Mouse (Mus musculus) CH12F3 (cell line): ENCODE measurements around the gene Traf3ip3.

Source experiments
- in situ Hi-C: fragments of 300-500 bp; cut with MboI; formaldehyde crosslinking; loops from 2 replicates; pipeline ENCODE4 v1.14.3; 2020; ENCODE audit warnings: low sequenced_read_pairs

Gene Traf3ip3

GRCm38 (mm10) chr1:193160317-193161032 is 41.0 kb downstream of the Traf3ip3 start:
- in situ Hi-C loops: no loop called here

- in situ Hi-C loops: no loop called here
These were observed 41.9 kb downstream of the Traf3ip3 start for GRCm38 (mm10) chr1:193159613-193160012.

GRCm38 (mm10) chr1:193159163-193159562 is 42.3 kb downstream of the Traf3ip3 start:
- in situ Hi-C loops: no loop called here

GRCm38 (mm10) chr1:193157111-193157492 is 44.4 kb downstream of the Traf3ip3 start:
- in situ Hi-C loops: no loop called here

DNA sequence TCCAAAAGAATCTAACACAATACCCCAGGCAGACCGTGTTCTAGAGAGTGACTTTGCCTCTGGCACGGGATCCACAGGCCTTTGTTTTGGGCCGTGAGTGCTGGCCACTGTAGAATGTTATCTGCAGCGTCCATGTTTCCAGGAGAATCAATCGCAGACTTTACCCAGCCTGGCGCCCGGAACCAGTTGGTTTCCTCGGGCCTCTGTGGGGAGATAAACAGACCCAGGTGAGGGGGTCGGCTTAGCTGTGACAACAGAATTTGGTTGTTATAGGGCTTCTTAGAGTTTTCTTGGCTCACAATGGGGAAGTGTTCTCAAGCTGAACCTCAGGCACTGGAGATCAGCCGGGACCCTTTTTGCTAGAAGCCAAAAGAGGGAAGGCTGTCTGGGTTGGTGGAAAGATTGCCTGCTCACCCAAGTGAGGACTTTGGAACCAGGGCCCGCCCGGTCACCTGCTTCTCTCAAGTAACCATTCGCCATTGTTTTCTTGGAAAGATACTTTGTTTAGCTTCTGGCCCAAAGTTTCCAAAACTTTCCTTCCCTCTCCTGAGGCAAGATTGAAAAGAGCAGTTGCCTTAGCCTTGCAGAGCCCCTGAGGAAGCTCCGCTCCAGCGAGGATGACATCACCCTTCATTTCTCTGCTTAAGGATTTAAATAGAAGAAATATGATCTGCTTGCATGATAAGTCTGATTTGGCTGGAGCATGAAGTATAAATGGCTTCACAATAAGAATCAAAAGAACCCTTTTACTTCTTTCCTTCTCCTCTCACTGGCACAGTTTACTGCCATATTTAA is 45.0 kb downstream of the Traf3ip3 start:
- in situ Hi-C loops: no loop called here

DNA sequence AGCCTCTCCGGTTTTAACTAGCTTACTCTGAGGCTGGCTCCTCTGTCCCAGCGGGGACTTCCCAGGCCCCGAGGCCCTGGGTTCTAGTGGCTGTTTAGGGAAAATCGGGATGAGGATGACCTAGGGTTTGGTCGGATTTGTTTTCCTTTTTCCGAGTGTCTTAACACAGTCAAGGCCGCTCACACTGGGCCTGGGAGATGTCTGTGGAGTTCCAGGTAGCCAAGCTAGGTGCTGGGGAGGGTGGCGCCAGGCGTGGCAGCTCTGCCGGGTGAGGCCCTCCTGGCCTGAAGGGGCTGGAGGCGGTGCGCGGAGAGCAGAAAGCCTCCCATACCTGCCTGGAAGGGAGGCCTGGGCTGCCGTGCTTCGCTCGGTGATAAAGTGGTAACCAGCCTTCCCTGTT is 47.9 kb downstream of the Traf3ip3 start:
- in situ Hi-C loops: no loop called here

- in situ Hi-C loops: no loop called here
These were observed 48.6 kb downstream of the Traf3ip3 start, which contains the start of gene Irf6 for GRCm38 (mm10) chr1:193152872-193153271. Gene Irf6 (plus strand): TSS chr1:193153111.

DNA sequence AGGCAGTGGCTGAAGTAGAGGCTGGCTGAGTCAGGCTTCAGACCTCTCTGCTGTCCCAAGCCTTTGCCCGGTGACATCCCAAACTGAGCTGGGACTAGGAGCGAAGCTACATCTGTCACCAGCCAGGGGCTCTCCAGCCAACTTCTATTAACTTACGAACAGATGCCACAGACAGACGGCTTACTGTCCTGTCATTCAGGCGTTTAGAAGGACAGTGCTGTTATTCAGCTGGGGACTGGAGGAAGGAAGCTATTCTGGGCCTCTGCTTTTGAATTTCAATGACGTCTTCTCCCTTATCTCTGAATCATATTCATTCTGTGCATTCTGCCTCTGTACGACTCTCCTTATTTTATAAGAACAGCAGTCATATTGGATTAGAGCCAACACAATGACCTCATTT is 50.4 kb downstream of the Traf3ip3 start:
- in situ Hi-C loops: no loop called here

DNA sequence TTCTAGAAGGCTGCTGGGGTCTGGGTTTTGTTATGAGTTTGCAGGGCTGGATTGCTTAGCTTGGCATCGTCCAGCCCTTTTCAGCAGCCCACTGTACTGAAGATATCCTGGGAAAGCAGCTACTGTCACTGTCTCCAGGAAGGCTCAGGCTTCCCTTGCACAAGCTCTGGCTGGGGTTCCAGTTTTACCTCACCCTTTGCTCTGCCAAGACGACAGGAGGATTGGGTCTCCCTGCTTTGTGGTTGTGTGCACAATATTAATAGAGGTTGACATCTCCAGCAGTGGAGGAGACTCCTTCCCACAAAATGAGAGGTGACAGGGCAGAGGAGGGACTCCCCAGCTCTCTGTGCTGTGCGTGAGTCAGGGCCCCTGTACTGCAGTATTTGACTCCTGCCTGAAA is 52.3 kb downstream of the Traf3ip3 start:
- in situ Hi-C loops: no loop called here

GRCm38 (mm10) chr1:193146416-193146815 is 55.1 kb downstream of the Traf3ip3 start:
- in situ Hi-C loops: no loop called here

GRCm38 (mm10) chr1:193145101-193145500 is 56.4 kb downstream of the Traf3ip3 start:
- in situ Hi-C loops: no loop called here

GRCm38 (mm10) chr1:193144516-193144915 is 57.0 kb downstream of the Traf3ip3 start:
- in situ Hi-C loops: no loop called here

DNA sequence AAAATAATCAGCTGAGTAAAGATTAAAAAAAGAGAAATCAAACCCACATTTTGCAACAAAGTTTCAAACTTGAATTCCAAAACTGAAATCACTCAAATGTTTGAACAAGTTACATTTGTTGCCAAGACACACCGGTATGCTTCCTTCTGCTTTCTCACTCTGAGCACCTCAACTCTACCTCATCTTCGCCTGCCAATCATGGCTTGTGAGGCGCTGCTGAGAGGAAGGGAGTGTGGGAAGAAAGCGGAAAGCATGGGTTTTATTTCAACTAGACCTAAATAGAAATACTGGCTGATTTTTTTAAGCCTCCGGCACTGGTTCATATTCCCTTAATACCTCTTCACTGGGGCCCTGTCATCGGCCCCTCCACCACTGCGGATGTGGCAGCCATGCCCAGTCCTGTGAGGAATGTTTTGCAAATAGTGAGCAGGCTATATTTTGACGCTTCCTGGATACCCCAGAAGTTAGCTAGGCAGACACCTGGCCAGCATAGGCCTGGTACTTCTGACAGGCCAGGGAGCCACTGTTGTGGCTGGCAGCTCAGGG is 58.9 kb downstream of the Traf3ip3 start:
- in situ Hi-C loops: no loop called here

DNA sequence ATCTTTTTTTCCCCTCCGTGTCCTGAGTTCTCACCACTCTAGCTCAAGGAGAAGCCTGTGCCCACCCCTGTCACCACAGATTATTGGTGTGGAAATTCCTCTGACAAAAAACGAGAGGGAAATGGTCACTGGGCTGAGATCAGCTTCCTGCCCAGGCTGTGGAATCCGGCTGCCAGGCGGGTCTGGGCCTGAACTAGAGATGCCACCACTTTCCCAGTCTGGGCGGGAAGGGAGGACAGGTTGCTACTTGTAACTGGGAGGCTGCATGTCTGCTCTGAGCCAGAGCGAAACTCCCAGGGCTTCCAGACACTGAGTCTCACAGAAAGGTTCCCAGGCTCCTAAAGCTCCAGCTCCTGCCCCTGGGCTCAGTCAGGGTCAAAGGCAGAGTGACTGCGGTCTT is 60.4 kb downstream of the Traf3ip3 start:
- in situ Hi-C loops: no loop called here

DNA sequence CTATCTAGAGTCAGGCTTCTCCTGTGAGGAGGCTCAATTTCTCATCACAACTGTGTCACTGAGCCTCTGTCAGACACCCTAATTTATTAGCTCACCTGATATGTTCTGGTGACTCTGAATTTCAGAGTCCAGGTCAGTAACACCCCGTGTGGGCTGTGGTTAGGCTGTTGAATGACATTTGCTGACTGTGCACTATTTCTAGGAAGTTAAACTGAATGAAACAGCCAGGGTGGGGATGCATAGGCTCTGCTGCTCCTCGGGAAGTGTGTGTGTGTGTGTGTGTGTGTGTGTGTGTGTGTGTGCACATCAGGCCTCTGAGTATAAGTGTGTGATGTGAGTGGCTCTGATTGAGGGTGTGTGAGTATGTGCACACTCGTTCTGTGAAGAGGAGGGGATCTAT is 62.8 kb downstream of the Traf3ip3 start:
- in situ Hi-C loops: no loop called here

DNA sequence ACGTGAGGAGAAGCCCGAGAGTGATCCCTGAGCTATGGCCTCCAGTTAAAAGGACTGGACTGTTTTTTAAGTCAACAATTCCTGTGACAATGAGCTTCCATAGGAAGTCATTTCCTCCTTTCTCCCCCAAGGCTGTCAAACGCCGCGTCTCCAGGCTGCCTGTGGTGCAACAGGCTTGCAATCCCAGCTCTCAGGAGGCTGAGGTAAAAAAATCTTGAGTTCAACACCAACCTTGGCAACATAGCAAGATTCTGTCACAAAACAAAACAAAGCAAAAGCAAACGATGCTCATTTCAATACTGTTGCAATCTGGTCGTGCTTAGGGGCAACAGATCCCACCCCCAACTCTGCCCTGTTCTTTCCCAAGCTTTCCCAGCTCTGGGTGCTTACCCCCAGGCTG is 63.4 kb downstream of the Traf3ip3 start:
- in situ Hi-C loops: no loop called here

GRCm38 (mm10) chr1:193133726-193134125 is 67.8 kb downstream of the Traf3ip3 start:
- in situ Hi-C loops: no loop called here

DNA sequence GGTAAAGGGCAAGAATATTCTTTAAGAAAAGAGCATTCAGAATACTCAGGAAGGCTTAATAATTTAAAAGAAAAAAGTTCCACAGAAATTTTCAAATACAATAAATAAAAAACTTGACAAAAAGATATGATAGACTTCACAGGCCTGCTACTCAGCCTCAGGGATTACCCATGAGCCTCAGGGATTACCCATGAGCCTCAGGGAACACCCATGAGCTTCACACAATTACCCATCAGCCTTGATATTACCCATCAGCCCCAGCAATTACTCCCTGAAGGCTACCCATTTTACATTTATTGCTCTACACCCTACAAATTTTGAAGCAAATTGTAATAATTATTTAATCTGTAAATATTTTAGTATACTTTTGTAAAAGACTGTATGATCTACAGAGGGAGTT is 69.1 kb downstream of the Traf3ip3 start:
- in situ Hi-C loops: no loop called here

GRCm38 (mm10) chr1:193131311-193131948 is 70.1 kb downstream of the Traf3ip3 start:
- in situ Hi-C loops: no loop called here

- in situ Hi-C loops: no loop called here
These were observed 70.7 kb downstream of the Traf3ip3 start for GRCm38 (mm10) chr1:193130839-193131238.

GRCm38 (mm10) chr1:193130456-193130825 is 71.1 kb downstream of the Traf3ip3 start:
- in situ Hi-C loops: no loop called here
